Mouse (Mus musculus) cerebellum, adult 8-10 months (tissue): ENCODE measurements at regions not wholly inside any gene's neighbourhood (a gene's known extent, or its start where the extent isn't known, plus 50 kb on each side); places are given as distances from the start of the nearest gene placed in this dataset.

Experiments
- DNase-seq: peaks from one replicate; pipeline ENCODE4 v3.0.0; 2022

DNA sequence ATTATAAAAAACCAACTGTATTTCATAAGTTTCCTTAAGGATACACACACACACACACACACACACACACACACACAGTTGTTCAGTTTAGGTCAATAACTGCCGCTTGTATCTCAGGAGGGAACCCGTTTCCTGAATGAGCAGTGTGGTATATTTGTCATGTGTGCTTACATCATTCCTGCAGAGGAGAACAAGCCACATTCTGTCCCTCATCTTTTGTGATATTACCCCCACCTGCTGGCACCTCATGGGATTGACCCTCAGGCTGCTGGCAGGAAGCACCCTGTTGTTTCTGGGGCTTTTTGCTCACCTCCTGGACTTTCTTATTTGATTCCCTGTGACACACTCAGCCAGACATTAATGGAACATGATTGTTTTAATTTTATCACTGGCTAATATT, 66.4 kb upstream of the Htr1a start:
- DNase-seq, result peak; percentile 7

DNA sequence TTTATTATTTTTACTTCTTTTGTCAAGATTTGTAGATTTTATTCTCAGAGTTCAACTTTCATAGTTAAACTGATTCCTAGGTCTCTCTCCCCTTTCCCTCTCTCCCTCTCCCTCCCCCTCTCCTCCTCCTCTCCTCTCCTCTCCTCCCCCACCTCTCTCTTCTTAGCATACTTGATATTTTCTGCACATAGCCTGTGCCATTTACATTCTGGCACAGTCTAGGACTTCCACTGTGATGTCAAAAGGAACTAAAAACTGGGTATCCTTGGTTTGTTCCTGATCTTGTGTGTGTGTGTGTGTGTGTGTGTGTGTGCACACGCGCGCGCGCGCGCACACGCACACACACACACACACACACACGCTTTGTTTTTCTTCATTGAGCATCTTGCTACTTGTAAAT, 64.9 kb upstream of the Htr1a start:
- DNase-seq, result no peak

GRCm38 (mm10) chr13:105387016-105387772, 56.2 kb upstream of the Htr1a start:
- no peak for DNase-seq
